Mouse (Mus musculus): ENCODE results near the gene Sapcd2. TPM values are rescaled to one million over a fixed set of nuclear protein-coding genes. Genes with fewer than 3 reads are reported as not detected.

The Sapcd2 gene
- 23.1 and 25.5 TPM in 2 replicates for polyA plus RNA-seq (2015; fragmentation: Nextera tagmentation; extraction: Ambion mirVana)

DNA sequence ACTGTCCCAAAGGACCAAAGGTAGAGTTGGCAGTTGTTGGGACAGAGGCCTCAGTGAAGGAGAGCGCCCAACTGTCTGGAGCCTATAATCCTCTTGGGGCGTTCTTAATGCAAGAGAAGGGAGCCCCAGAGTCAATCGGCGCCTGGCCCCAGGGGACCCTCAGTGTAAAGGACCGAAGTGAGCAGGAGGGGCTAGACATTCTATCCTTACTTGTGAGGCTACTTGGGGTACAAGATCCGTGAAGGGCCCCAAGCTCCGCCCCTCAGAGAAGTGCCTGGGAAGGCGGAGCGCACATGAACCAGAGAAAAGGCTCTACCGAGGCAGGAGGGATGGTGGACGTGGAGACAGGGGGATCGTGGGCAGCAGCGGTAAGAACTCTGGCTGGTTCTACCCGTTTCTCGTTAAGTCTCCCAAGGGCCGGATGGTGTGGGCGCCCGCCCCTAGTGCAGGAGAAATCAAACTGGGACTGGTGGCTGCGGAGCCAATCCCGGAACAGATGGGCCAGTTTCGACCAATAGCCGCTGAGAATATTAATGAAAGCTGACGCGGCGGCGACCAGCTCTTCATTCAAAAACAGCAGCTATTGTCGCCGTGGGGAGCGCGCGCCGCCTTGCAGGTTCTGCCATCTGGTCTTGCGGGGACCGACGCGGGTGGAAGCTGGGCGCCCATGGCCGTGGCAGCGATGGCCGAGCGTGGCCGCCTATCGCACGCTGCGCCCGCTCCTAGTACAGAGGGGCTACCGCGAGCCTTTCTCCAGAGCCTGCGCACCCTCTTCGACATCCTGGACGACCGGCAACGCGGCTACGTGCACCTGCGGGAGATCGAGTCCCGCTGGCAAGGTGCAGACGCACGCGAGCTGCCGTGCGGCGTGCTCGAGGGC is at the start of gene Sapcd2:
TSS of gene Sapcd2 (plus strand) at position 558 of the 880 bp plus-strand sequence.
- Histone ChIP-seq H3K4me3 (replicated peaks) (peak within 1 kb of the TSS; percentile 70), H3K4me2 (replicated peaks) (peak within 1 kb of the TSS; percentile 98), H3K36me3 (peaks cover 12% of the 10 kb centered on the region; the same call in 1 of the 2 replicates), H3K9me3 (no peaks in the 10 kb centered on the region), H3K27me3 (peaks cover 26% of the 10 kb centered on the region), H3K9ac (replicated peaks) (peak within 1 kb of the TSS; percentile 74), H3K27ac (peak within 1 kb of the TSS; percentile 82), H3K4me1 (replicated peaks) (peaks cover 28% of the 10 kb centered on the region)
- peak; percentile 95 for ATAC-seq
- 1% methylated on average over 65 of the region's 65 CpGs for WGBS

- peaks cover 21% of the 10 kb centered on the region for H3K27me3 ChIP-seq
- peaks cover under 1% of the 10 kb centered on the region for H3K4me1 ChIP-seq (replicated peaks)
- H3K36me3 ChIP-seq = no peaks in the 10 kb centered on the region
- no peak overlapping the region for H3K9ac ChIP-seq (replicated peaks)
- H3K27ac ChIP-seq = no peak overlapping the region
- ATAC-seq = no peak
- H3K4me2 ChIP-seq (replicated peaks) = no peak overlapping the region
- no peak overlapping the region for H3K4me3 ChIP-seq (replicated peaks)
- H3K9me3 ChIP-seq = no peaks in the 10 kb centered on the region
- WGBS = 78% methylated on average over 2 of the region's 2 CpGs
Observed at GRCm38 (mm10) chr2:25326036-25326435, 46.1 kb upstream of the Sapcd2 start.

GRCm38 (mm10) chr2:25328440-25328839 is 43.7 kb upstream of the Sapcd2 start:
- Histone ChIP-seq H3K27ac (no peak overlapping the region), H3K36me3 (no peaks in the 10 kb centered on the region), H3K4me3 (replicated peaks) (no peak overlapping the region), H3K4me1 (replicated peaks) (peaks cover 13% of the 10 kb centered on the region), H3K9me3 (no peaks in the 10 kb centered on the region), H3K27me3 (peaks cover 8% of the 10 kb centered on the region; the same call in 1 of the 2 replicates), H3K4me2 (replicated peaks) (no peak overlapping the region), H3K9ac (replicated peaks) (no peak overlapping the region)
- 37% methylated on average over 7 of the region's 7 CpGs for WGBS
- no peak for ATAC-seq

DNA sequence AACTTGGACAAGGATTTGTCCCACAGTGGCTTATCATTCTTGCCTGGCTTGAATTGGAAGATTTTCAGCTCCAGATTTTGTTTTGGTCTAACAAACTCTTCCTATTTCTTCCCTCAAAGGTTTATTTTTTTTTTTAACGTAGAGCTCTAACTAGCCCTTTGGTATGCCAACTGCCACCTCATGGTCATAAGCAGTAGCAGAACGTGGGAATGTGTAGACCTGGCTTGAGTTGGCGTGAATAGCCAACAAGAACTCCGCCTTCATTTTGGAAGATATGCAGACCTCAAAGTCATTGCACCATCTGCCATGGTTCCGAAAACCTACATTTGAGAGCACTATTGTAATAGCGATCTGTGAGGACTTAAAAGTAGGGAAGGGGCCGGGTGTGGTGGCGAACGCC is 40.7 kb upstream of the Sapcd2 start:
- 63% methylated on average over 9 of the region's 9 CpGs for WGBS
- peak overlapping the region; percentile 90 for H3K9ac ChIP-seq (replicated peaks)
- peak overlapping the region; percentile 66 for H3K4me2 ChIP-seq (replicated peaks)
- peaks cover 1% of the 10 kb centered on the region; the same call in 1 of the 2 replicates for H3K27me3 ChIP-seq
- ATAC-seq = no peak
- peak overlapping the region; percentile 94 for H3K4me3 ChIP-seq (replicated peaks)
- H3K27ac ChIP-seq = no peak overlapping the region
- no peaks in the 10 kb centered on the region for H3K9me3 ChIP-seq
- H3K36me3 ChIP-seq = peaks cover 28% of the 10 kb centered on the region
- peaks cover 30% of the 10 kb centered on the region for H3K4me1 ChIP-seq (replicated peaks)

DNA sequence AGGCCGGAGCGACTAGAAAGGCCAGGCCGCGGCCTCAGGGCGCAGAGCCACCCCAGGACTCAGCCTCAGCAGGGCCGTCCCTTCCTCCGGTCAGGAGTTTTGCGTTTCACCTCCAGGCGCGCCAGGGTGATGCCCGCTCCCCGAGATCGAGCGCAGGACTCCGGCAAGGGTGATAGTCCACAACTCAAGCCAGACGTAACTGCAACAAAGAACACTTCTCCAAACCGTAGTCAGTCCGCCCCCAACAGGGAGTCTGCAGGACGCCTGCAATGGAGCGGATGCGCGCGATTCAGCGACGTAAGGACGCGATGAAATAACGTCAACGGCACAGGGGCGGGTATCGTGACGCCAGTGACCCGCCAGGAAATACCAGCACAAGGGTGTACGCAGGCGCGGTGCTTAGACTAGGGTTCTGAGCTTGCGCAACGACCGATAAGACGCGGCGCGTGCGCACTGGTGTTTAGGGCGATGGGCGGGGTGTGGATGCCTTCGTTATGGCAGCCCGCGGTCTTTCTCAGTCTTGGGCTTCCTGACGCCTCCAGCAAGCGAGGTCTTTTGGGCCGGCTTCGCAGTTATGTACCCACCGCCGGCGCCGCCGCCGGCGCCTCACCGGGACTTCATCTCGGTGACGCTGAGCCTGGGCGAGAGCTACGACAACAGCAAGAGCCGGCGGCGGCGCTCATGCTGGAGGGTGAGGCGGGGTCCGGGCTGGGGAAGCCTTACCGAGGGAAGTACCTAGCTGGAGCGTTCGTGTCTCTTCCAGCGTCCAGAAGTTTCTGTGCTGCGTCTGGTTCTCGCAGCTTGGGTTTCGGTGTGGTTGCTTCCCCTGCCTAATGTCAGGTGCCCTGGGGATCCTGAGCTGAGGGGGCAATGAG is 39.6 kb upstream of the Sapcd2 start, which contains the start of gene Man1b1:
TSS of gene Man1b1 (plus strand) at position 53 of the 875 bp plus-strand sequence.
- WGBS = under 1% methylated on average over 78 of the region's 78 CpGs
- peak; percentile 99 for ATAC-seq
- peak within 1 kb of the TSS; percentile 94 for H3K4me3 ChIP-seq (replicated peaks)
- H3K27me3 ChIP-seq = no peaks in the 10 kb centered on the region
- no peaks in the 10 kb centered on the region for H3K9me3 ChIP-seq
- peak within 1 kb of the TSS; percentile 90 for H3K9ac ChIP-seq (replicated peaks)
- H3K36me3 ChIP-seq = peaks cover 38% of the 10 kb centered on the region
- peak within 1 kb of the TSS; percentile 97 for H3K4me2 ChIP-seq (replicated peaks)
- H3K4me1 ChIP-seq (replicated peaks) = peaks cover 30% of the 10 kb centered on the region
- peak within 1 kb of the TSS; percentile 87 for H3K27ac ChIP-seq

- Histone ChIP-seq H3K4me1 (replicated peaks) (peaks cover 30% of the 10 kb centered on the region), H3K9me3 (no peaks in the 10 kb centered on the region), H3K4me3 (replicated peaks) (peak overlapping the region; percentile 94), H3K27me3 (no peaks in the 10 kb centered on the region), H3K36me3 (peaks cover 49% of the 10 kb centered on the region), H3K27ac (no peak overlapping the region), H3K4me2 (replicated peaks) (peak overlapping the region; percentile 97), H3K9ac (replicated peaks) (peak overlapping the region; percentile 90)
- WGBS = 83% methylated on average over 2 of the region's 2 CpGs
- no peak for ATAC-seq
Observed at GRCm38 (mm10) chr2:25333569-25333968, 38.6 kb upstream of the Sapcd2 start.

DNA sequence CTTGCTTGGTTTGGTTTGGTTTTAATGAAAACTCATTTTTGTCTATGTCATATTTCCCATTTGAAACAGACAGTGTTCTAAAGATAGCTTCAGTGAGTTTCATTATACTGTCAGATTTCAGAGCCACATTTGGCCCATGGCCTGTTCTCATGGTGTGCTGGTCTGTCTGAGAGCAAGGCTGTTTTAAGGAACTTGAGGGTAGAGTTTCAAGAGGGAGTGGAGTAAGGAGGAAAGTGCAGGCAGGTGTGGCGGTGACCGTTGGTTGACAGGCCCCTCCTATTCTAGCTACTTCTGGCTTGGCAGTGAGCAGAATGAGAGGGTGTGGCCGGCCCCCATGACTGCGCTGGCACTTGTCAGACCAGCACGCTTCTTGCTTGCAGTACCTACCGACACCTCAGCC is 33.8 kb upstream of the Sapcd2 start:
- H3K4me3 ChIP-seq (replicated peaks) = no peak overlapping the region
- H3K9me3 ChIP-seq = no peaks in the 10 kb centered on the region
- H3K36me3 ChIP-seq = peaks cover 88% of the 10 kb centered on the region
- 94% methylated on average over 6 of the region's 6 CpGs for WGBS
- no peaks in the 10 kb centered on the region for H3K27me3 ChIP-seq
- H3K9ac ChIP-seq (replicated peaks) = no peak overlapping the region
- H3K27ac ChIP-seq = no peak overlapping the region
- no peak overlapping the region for H3K4me2 ChIP-seq (replicated peaks)
- ATAC-seq = no peak
- H3K4me1 ChIP-seq (replicated peaks) = peaks cover 18% of the 10 kb centered on the region

- no peak for ATAC-seq
- Histone ChIP-seq H3K27ac (no peak overlapping the region), H3K4me2 (replicated peaks) (no peak overlapping the region), H3K9me3 (no peaks in the 10 kb centered on the region), H3K4me1 (replicated peaks) (no peaks in the 10 kb centered on the region), H3K9ac (replicated peaks) (no peak overlapping the region), H3K36me3 (peaks cover 97% of the 10 kb centered on the region), H3K4me3 (replicated peaks) (no peak overlapping the region), H3K27me3 (no peaks in the 10 kb centered on the region)
- 98% methylated on average over 7 of the region's 7 CpGs for WGBS
Observed at GRCm38 (mm10) chr2:25348162-25348561, 24.0 kb upstream of the Sapcd2 start.

DNA sequence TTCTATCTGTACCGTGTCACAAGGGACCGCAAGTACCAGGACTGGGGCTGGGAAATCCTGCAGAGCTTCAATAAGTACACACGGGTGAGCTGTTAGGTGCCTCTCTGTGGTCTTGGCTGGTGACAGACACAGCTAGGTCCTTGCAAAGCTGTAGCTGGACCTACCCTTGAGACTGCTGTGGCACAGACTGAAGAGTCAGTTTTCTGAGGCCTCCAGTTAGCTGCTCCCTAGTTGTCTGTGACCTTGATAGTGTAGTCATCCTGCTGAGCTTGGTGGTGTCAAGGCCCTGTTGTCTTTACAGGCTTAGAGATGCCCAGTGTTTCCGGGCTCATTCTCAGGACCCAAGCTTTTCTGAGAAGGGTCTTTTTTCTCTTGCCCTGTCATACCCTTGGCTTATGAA is 22.6 kb upstream of the Sapcd2 start:
- H3K27ac ChIP-seq = no peak overlapping the region
- H3K4me2 ChIP-seq (replicated peaks) = no peak overlapping the region
- H3K9me3 ChIP-seq = no peaks in the 10 kb centered on the region
- H3K36me3 ChIP-seq = peaks cover 94% of the 10 kb centered on the region
- H3K4me1 ChIP-seq (replicated peaks) = no peaks in the 10 kb centered on the region
- no peak for ATAC-seq
- 90% methylated on average over 4 of the region's 4 CpGs for WGBS
- no peaks in the 10 kb centered on the region for H3K27me3 ChIP-seq
- no peak overlapping the region for H3K4me3 ChIP-seq (replicated peaks)
- H3K9ac ChIP-seq (replicated peaks) = no peak overlapping the region

DNA sequence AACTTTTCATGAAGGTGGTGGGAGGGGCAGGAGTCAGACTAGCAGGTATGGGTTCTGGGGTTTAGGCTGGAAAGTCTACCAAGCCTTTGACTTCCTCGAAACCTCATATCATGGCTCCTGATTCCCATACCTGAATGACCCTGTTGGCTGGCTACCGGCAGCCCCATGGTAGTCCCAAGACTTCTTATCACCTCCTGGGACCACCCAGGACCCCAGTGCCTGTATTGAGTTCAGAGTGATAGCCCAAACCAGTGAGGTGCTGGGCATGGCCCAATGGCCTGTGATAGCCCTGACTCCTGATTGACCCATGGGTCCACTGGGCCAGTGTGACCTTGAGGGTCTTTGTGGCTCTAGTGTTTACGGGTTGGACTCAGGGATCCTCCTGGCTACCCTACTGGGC is 21.4 kb upstream of the Sapcd2 start:
- H3K9ac ChIP-seq (replicated peaks) = no peak overlapping the region
- no peak overlapping the region for H3K4me2 ChIP-seq (replicated peaks)
- no peaks in the 10 kb centered on the region for H3K9me3 ChIP-seq
- peaks cover 11% of the 10 kb centered on the region for H3K4me1 ChIP-seq (replicated peaks)
- H3K4me3 ChIP-seq (replicated peaks) = no peak overlapping the region
- no peak for ATAC-seq
- WGBS = 95% methylated on average over 3 of the region's 3 CpGs
- H3K27me3 ChIP-seq = no peaks in the 10 kb centered on the region
- H3K27ac ChIP-seq = no peak overlapping the region
- peaks cover 82% of the 10 kb centered on the region for H3K36me3 ChIP-seq

- H3K4me2 ChIP-seq (replicated peaks) = no peak overlapping the region
- WGBS = 89% methylated on average over 6 of the region's 6 CpGs
- H3K27ac ChIP-seq = no peak overlapping the region
- H3K4me1 ChIP-seq (replicated peaks) = peaks cover 24% of the 10 kb centered on the region
- peaks cover 49% of the 10 kb centered on the region for H3K36me3 ChIP-seq
- no peaks in the 10 kb centered on the region for H3K27me3 ChIP-seq
- H3K9ac ChIP-seq (replicated peaks) = no peak overlapping the region
- ATAC-seq = no peak
- H3K9me3 ChIP-seq = no peaks in the 10 kb centered on the region
- H3K4me3 ChIP-seq (replicated peaks) = no peak overlapping the region
Observed at GRCm38 (mm10) chr2:25354211-25354610, 17.9 kb upstream of the Sapcd2 start.

All from midbrain, embryonic 13.5 days (tissue).